Mouse (Mus musculus) brain, embryonic 14.5 days (tissue): ENCODE results near the gene Zfp933.

Experiments
- CTCF ChIP-seq: fragments of 200-500 bp; IDR thresholded peaks from 2 replicates; pipeline ENCODE4 v1.5.1; 2012; ENCODE audit warnings: inconsistent platforms, mild to moderate bottlenecking, moderate library complexity, borderline replicate concordance; ENCODE audit not compliant: insufficient read depth, insufficient read length; ENCODE audit errors: extremely low read depth
- POLR2A ChIP-seq: fragments of 200-500 bp; IDR thresholded peaks from 2 replicates; pipeline ENCODE4 v1.6.1; 2012; ENCODE audit warnings: mild to moderate bottlenecking, inconsistent platforms, borderline replicate concordance; ENCODE audit not compliant: poor library complexity, insufficient read depth, insufficient read length, severe bottlenecking; ENCODE audit errors: extremely low read depth

DNA sequence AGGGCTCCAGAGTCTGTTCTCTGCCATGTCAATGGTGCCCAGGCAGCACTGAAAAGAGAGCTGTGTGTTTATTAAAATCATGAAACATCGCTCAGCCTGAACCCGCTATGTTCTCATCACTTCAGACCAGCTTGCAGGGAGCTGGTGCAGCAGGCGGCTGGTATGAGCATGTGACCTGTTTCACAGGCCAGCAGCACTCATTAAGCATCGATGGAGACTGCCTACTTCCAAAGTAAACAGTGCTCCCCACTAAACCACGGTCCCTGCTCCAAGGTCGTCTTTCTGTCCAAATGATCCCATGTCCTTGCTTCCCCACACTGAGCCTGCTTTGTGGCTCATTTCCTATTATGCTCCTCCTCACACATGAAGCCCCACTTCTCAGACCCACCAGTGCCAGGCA lies 42.2 kb upstream of the Zfp933 start:
- TF ChIP-seq POLR2A (no peak), CTCF (no peak)
